Mouse (Mus musculus) MEL (cell line): ENCODE results near the gene Ugt1a10. TPM values are rescaled to one million over a fixed set of nuclear protein-coding genes. Genes with fewer than 3 reads are reported as not detected.
"Not testable (repeated sequence)": the region's sequence is repeated elsewhere in the genome, so short reads cannot be mapped to it uniquely, and the experiment has no call there.

Experiments used
- DNase-seq: peaks from one replicate; pipeline ENCODE4 v3.0.0; 2011; ENCODE audit warnings: low read depth, low spot score
- H3K27ac ChIP-seq: 2 replicates; pipeline ENCODE4 v1.5.1; 2012; ENCODE audit warnings: low read depth, mild to moderate bottlenecking, control low read depth, low read length, moderate library complexity; ENCODE audit not compliant: control insufficient read depth
- H3K27me3 ChIP-seq, 2 experiments: fragments of 150-350 bp in 1 of 2; sonication (generic) in 1 of 2; 2 replicates each; pipeline ENCODE4 v1.6.1; 2012; ENCODE audit warnings: low read length in 2 of 2, mild to moderate bottlenecking in 2 of 2, improper control_type of control experiment in 1 of 2, moderate library complexity in 1 of 2; ENCODE audit not compliant: insufficient read depth in 2 of 2, control insufficient read depth in 1 of 2
- H3K36me3 ChIP-seq, 2 experiments: 2 replicates each; pipeline ENCODE4 v1.6.1; 2012 to 2014; ENCODE audit warnings: low read length in 2 of 2, improper control_type of control experiment in 1 of 2, inconsistent platforms in 1 of 2, mild to moderate bottlenecking in 1 of 2; ENCODE audit not compliant: insufficient read depth in 2 of 2, control insufficient read depth in 1 of 2
- H3K4me1 ChIP-seq, 2 experiments: fragments of 150-350 bp in 1 of 2; sonication (generic) in 1 of 2; 2 replicates each; pipeline ENCODE4 v1.6.1; 2012; ENCODE audit warnings: low read length in 2 of 2, improper control_type of control experiment in 1 of 2, mild to moderate bottlenecking in 1 of 2; ENCODE audit not compliant: insufficient read depth in 2 of 2, control insufficient read depth in 1 of 2
- H3K4me3 ChIP-seq, 2 experiments: fragments of 150-350 bp in 1 of 2; sonication (generic) in 1 of 2; 2 replicates each; pipeline ENCODE4 v1.5.1; 2012; ENCODE audit warnings: low read depth in 2 of 2, low read length in 2 of 2, mild to moderate bottlenecking in 2 of 2, moderate library complexity in 2 of 2, control low read depth in 1 of 2, improper control_type of control experiment in 1 of 2; ENCODE audit not compliant: control insufficient read depth in 1 of 2, insufficient read depth in 1 of 2
- H3K79me2 ChIP-seq: 2 replicates; pipeline ENCODE4 v1.6.1; 2012; ENCODE audit warnings: mild to moderate bottlenecking, low read length, moderate library complexity; ENCODE audit not compliant: control insufficient read depth, poor library complexity, insufficient read depth
- H3K9ac ChIP-seq: 2 replicates; pipeline ENCODE4 v1.6.1; 2012; ENCODE audit warnings: low read depth, mild to moderate bottlenecking, control low read depth, low read length, moderate library complexity; ENCODE audit not compliant: control insufficient read depth, poor library complexity, severe bottlenecking
- H3K9me3 ChIP-seq: fragments of 150-350 bp; sonication (generic); replicated peaks from 2 replicates; pipeline ENCODE4 v1.6.1; 2012; ENCODE audit warnings: mild to moderate bottlenecking, low read length, improper control_type of control experiment, moderate library complexity; ENCODE audit not compliant: insufficient read depth
- BHLHE40 ChIP-seq: IDR thresholded peaks from 2 replicates; pipeline ENCODE4 v1.6.1; 2012; ENCODE audit warnings: low read depth, mild to moderate bottlenecking, inconsistent platforms, low read length, improper control_type of control experiment, borderline replicate concordance
- CHD1 ChIP-seq: IDR thresholded peaks from 2 replicates; pipeline ENCODE4 v1.6.1; 2012; ENCODE audit warnings: low read depth, mild to moderate bottlenecking, inconsistent platforms, low read length, improper control_type of control experiment
- CHD2 ChIP-seq: IDR thresholded peaks from 2 replicates; pipeline ENCODE4 v1.6.1; 2011; ENCODE audit warnings: low read length, improper control_type of control experiment
- CTCF ChIP-seq, 3 experiments: IDR thresholded peaks in 2 of 3; conservative IDR thresholded peaks in 1 of 3; 2 replicates each; pipeline ENCODE4 v1.5.1; 2011 to 2012; ENCODE audit warnings: low read length in 3 of 3, low read depth in 2 of 3, mild to moderate bottlenecking in 2 of 3, improper control_type of control experiment in 1 of 3, inconsistent platforms in 1 of 3, mixed read lengths in 1 of 3, moderate library complexity in 1 of 3; ENCODE audit not compliant: control insufficient read depth in 1 of 3, insufficient read depth in 1 of 3, poor library complexity in 1 of 3, severe bottlenecking in 1 of 3
- ELF1 ChIP-seq: IDR thresholded peaks from 2 replicates; pipeline ENCODE4 v1.6.1; 2014; ENCODE audit warnings: low read depth, mild to moderate bottlenecking, inconsistent platforms, low read length, improper control_type of control experiment, moderate library complexity
- ETS1 ChIP-seq: IDR thresholded peaks from 2 replicates; pipeline ENCODE4 v1.6.1; 2012; ENCODE audit warnings: low read depth, mild to moderate bottlenecking, inconsistent platforms, low read length, improper control_type of control experiment, moderate library complexity
- MEF2A ChIP-seq: IDR thresholded peaks from 2 replicates; pipeline ENCODE4 v1.6.1; 2014; ENCODE audit warnings: low read depth, mild to moderate bottlenecking, inconsistent platforms, low read length, improper control_type of control experiment; ENCODE audit not compliant: poor library complexity, insufficient replicate concordance, severe bottlenecking; ENCODE audit errors: extremely low read depth
- MYB ChIP-seq: IDR thresholded peaks from 2 replicates; pipeline ENCODE4 v1.6.1; 2011; ENCODE audit warnings: mild to moderate bottlenecking, low read depth, low read length, improper control_type of control experiment
- NRF1 ChIP-seq: IDR thresholded peaks from 2 replicates; pipeline ENCODE4 v1.6.1; 2014; ENCODE audit warnings: low read depth, mild to moderate bottlenecking, inconsistent platforms, low read length, improper control_type of control experiment, moderate library complexity; ENCODE audit not compliant: poor library complexity, insufficient read depth, severe bottlenecking
- POLR2A ChIP-seq, 2 experiments: IDR thresholded peaks; 2 replicates each; pipeline ENCODE4 v1.6.1; 2011 to 2012; ENCODE audit warnings: low read length in 2 of 2, mild to moderate bottlenecking in 2 of 2, control low read depth in 1 of 2, improper control_type of control experiment in 1 of 2, low read depth in 1 of 2, moderate library complexity in 1 of 2; ENCODE audit not compliant: control insufficient read depth in 1 of 2, insufficient read depth in 1 of 2, poor library complexity in 1 of 2
- POLR2AphosphoS2 ChIP-seq: IDR thresholded peaks from 2 replicates; pipeline ENCODE4 v1.6.1; 2011; ENCODE audit warnings: low read length, improper control_type of control experiment
- RCOR1 ChIP-seq: IDR thresholded peaks from 2 replicates; pipeline ENCODE4 v1.6.1; 2012; ENCODE audit warnings: low read depth, mild to moderate bottlenecking, inconsistent platforms, low read length, improper control_type of control experiment
- TAL1 ChIP-seq: IDR thresholded peaks from 2 replicates; pipeline ENCODE4 v1.6.1; 2012; ENCODE audit warnings: mild to moderate bottlenecking, inconsistent platforms, low read length, moderate library complexity, mixed read lengths
- TBP ChIP-seq: IDR thresholded peaks from 2 replicates; pipeline ENCODE4 v1.8.0; 2011; ENCODE audit warnings: low read depth, low read length, improper control_type of control experiment
- UBTF ChIP-seq: IDR thresholded peaks from 2 replicates; pipeline ENCODE4 v1.6.1; 2012; ENCODE audit warnings: low read depth, mild to moderate bottlenecking, inconsistent platforms, low read length, improper control_type of control experiment, moderate library complexity, borderline replicate concordance; ENCODE audit not compliant: insufficient read depth
- ZC3H11A ChIP-seq: IDR thresholded peaks from 2 replicates; pipeline ENCODE4 v1.6.1; 2012; ENCODE audit warnings: low read depth, mild to moderate bottlenecking, inconsistent platforms, low read length, improper control_type of control experiment
- ZMIZ1 ChIP-seq: IDR thresholded peaks from 2 replicates; pipeline ENCODE4 v1.6.1; 2012; ENCODE audit warnings: low read depth, mild to moderate bottlenecking, inconsistent platforms, low read length, improper control_type of control experiment, moderate library complexity
- ZNF384 ChIP-seq: IDR thresholded peaks from 2 replicates; pipeline ENCODE4 v1.6.1; 2012; ENCODE audit warnings: low read depth, mild to moderate bottlenecking, inconsistent platforms, low read length, improper control_type of control experiment
- polyA plus RNA-seq, 2 experiments: library from polyadenylated mRNA; stranded (reverse) in 1 of 2; unstranded in 1 of 2; fragments of >175 nt in 1 of 2; fragments of >200 nt in 1 of 2; gene quantifications; 2 replicates each; pipeline versions ENCODE4 v1.2.1 to v1.2.4; 2012; ENCODE audit warnings: low replicate concordance in 2 of 2, low read depth in 1 of 2; ENCODE audit not compliant: insufficient read length in 2 of 2, insufficient read depth in 1 of 2, missing spikeins in 1 of 2
- total RNA-seq: library from RNA; depleted of rRNA; stranded (reverse); fragments of 300-350 nt; gene quantifications from 2 replicates; pipeline ENCODE4 v1.2.3, GENCODE M21; 2012

Ugt1a10 gene
- total and polyA plus RNA-seq, 3 experiments, result not detected

DNA sequence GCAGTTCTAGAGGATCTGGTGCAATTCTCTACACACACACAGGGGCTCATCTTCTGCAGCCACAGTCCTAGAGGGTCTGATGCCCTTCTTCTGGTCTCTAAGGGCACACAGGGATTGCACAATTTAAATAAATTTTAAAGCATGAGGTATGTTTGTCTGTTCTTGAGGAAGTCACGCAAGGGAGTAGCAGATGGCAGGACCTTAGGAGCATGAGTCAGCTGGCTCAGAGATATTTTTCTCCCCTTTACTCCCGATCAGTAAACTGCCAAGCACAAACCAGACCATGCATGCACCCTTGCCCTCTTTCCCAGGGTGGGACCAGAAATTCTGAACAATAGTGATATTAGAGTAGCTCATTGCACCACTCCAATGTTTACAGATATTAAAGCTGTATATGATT lies 103.2 kb downstream of the Ugt1a10 start (continued):
- TF ChIP-seq NRF1, result no peak
- TF ChIP-seq ZNF384, result no peak
- TF ChIP-seq, all 39 proteins: peak for 0

DNA sequence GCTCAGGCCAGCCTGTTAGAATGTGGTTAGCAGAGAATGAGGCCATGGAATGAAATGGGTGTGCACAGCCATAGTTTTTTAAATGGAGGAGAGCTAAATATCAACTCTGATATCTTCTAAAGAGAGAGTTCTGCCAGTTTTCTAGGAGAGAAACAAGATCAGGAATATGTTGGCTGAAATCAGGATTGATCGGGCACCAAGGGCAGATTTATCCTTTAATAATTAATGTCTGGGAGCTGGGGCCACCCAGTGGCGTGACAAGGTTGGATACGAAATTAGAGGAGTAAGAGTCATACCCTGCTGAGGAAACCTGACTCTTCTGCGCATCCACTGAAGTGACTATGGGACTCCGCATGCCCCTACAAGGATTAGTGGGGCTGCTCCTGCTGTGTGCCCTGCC lies 110.5 kb downstream of the Ugt1a10 start, which contains the start of gene Ugt1a5:
TSS of gene Ugt1a5 (plus strand) at position 302 of the 400 bp plus-strand sequence.
- no peaks in the 10 kb centered on the region for H3K9me3 ChIP-seq
- H3K79me2 ChIP-seq, result no peaks in the 10 kb centered on the region
- no peak within 1 kb of the TSS for H3K9ac ChIP-seq
- no peaks in the 10 kb centered on the region for H3K36me3 ChIP-seq
- no peak for DNase-seq
- H3K27me3 ChIP-seq, result no peaks in the 10 kb centered on the region
- no peaks in the 10 kb centered on the region for H3K4me1 ChIP-seq
- TF ChIP-seq POLR2AphosphoS2, result no peak
- TF ChIP-seq, all 39 proteins: peak for 0
- no peak within 1 kb of the TSS for H3K4me3 ChIP-seq
- no peak within 1 kb of the TSS for H3K27ac ChIP-seq

DNA sequence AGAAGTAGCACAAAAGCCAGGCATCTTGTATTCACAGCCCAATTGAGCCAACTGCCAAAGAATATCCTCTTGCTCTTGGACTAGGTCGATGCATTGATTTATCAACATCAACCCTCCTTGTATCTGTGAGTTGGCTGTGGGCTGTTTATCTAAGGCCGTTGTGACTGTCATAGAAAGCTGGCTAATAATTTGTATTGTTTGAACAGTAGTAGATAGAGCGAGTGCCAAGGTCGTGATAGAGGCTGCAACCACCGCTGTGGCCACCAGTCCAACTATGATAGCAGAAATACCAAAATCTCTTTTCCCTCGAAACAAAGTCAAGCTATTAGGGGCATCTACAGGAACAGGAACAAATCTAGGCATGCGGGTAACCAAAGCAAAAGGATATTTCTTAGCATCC lies 117.0 kb downstream of the Ugt1a10 start:
- H3K27ac ChIP-seq, H3K27me3 ChIP-seq, DNase-seq: not testable (repeated sequence)

DNA sequence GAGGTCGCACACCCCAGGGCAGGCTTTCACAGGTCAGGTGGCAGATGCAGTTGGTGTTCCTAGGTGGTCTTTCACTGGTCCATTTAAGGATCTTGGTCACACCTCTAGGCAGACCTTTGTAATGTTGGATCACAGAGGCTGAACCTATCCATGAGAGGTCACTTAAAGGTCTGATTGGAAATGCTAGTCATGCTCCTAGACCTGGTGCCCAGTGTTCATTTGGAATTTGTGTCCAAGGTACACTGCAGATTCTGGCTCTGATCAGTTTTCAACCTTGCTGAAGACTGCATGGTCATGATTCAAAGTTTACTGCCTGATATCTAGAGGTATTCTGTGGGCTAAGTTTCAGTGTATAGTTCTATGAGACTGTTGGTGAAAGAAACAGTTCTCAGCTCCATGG lies 124.5 kb downstream of the Ugt1a10 start:
- DNase-seq, result no peak
- Histone ChIP-seq H3K27ac (no peak overlapping the region), H3K4me1 (no peaks in the 10 kb centered on the region), H3K9ac (no peak overlapping the region), H3K9me3 (no peaks in the 10 kb centered on the region), H3K79me2 (no peaks in the 10 kb centered on the region), H3K27me3 (no peaks in the 10 kb centered on the region; a peak in 1 of 4 replicates), H3K4me3 (no peak overlapping the region), H3K36me3 (no peaks in the 10 kb centered on the region)
- TF ChIP-seq CHD1 (no peak), CTCF (IDR thresholded peaks at IDR 0.05 in 2 of 3, conservative IDR thresholded peaks at IDR 0.05 in 1 of 3; ENCODE audit: control insufficient read depth in 1 of 3, insufficient read depth in 1 of 3, low read depth in 2 of 3, low read length in 3 of 3, poor library complexity in 1 of 3, severe bottlenecking in 1 of 3) (no peak), ZMIZ1 (no peak)

More for the DNA sequence above, 117.0 kb downstream of the Ugt1a10 start:
- H3K9me3 ChIP-seq, H3K4me3 ChIP-seq, H3K4me1 ChIP-seq, H3K9ac ChIP-seq, H3K79me2 ChIP-seq, H3K36me3 ChIP-seq: not testable (repeated sequence)

DNA sequence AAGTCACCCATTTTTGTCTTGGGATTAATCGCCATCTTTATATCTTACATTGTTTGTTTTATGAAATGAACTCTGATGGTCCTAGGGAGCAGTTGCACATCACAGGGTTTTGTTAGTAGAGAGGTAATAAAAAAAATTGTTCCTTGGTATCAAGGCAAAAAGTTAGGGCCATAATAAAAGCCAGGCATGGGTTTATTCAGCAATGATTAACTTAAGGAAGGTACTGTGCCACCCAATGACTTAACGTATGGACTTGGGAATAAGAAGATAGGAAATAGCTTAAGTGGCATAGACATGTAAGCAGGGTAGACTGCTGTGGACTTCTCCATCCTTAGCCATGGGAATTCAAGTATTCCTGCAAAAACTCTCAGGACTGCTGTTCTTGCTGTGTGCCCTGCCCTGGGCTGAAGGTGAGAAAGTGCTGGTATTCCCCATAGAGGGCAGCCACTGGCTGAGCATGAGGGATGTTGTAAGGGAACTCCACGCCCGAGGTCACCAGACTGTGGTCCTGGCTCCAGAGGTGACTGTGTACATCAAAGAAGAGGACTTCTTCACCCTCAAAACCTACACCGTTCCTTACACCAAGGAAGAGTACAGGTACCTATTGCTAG lies 131.2 kb downstream of the Ugt1a10 start:
- Histone ChIP-seq H3K9me3 (no peaks in the 10 kb centered on the region), H3K4me3 (no peak overlapping the region), H3K4me1 (no peaks in the 10 kb centered on the region), H3K9ac (no peak overlapping the region), H3K36me3 (no peaks in the 10 kb centered on the region), H3K27me3 (no peaks in the 10 kb centered on the region), H3K79me2 (no peaks in the 10 kb centered on the region), H3K27ac (no peak overlapping the region)
- no peak for DNase-seq
- no peak for TF ChIP-seq ZC3H11A
- no peak for TF ChIP-seq ELF1
- no peak for TF ChIP-seq ETS1
- TF ChIP-seq CHD1, result no peak
- TF ChIP-seq CHD2, result no peak
- TF ChIP-seq MYB, result no peak
- no peak for TF ChIP-seq UBTF
- no peak for TF ChIP-seq TBP
- TF ChIP-seq TAL1, result no peak
- TF ChIP-seq RCOR1, result no peak
- no peak for TF ChIP-seq BHLHE40
- no peak for TF ChIP-seq MEF2A
- TF ChIP-seq ZNF384, result no peak
- TF ChIP-seq POLR2A (IDR thresholded peaks at IDR 0.05; ENCODE audit: control insufficient read depth in 1 of 2, insufficient read depth in 1 of 2, low read depth in 1 of 2, low read length in 2 of 2, poor library complexity in 1 of 2), result no peak
